Mouse (Mus musculus) lung, embryonic 16.5 days (tissue): ENCODE results near the gene Gtf2ird2. TPM values are rescaled to one million over a fixed set of nuclear protein-coding genes. Genes with fewer than 3 reads are reported as not detected.

Experiments used
- polyA plus RNA-seq: library from polyadenylated mRNA; unstranded; fragments of >200 nt; fragmentation: Nextera tagmentation; extraction: Ambion mirVana; gene quantifications from 2 replicates; pipeline ENCODE4 v1.2.1, GENCODE M21; 2015

The Gtf2ird2 gene
- polyA plus RNA-seq, 1 experiment from 2014 or later, result 8.6 TPM

Other genes with a start within 250 kb of the Gtf2ird2 start
- 3.6 and 4.3 TPM in 2 replicates for gene Castor2, start 84.3 kb upstream of the Gtf2ird2 start, polyA plus RNA-seq
- gene Rcc1l, start 7.2 kb upstream of the Gtf2ird2 start, polyA plus RNA-seq, result 22.5 and 22.8 TPM in 2 replicates
- gene Ncf1, start 45.6 kb downstream of the Gtf2ird2 start, polyA plus RNA-seq, result 9.0 and 10.4 TPM in 2 replicates
- gene Gtf2i, start 130.7 kb downstream of the Gtf2ird2 start, polyA plus RNA-seq, result 165 and 170 TPM in 2 replicates